Mouse (Mus musculus) brain, embryonic 14.5 days (tissue): ENCODE results near the gene Scpep1.
"Not testable (repeated sequence)": the region's sequence is repeated elsewhere in the genome, so short reads cannot be mapped to it uniquely, and the experiment has no call there.

Source experiments
- CTCF ChIP-seq: fragments of 200-500 bp; IDR thresholded peaks from 2 replicates; pipeline ENCODE4 v1.5.1; 2012; ENCODE audit warnings: inconsistent platforms, mild to moderate bottlenecking, moderate library complexity, borderline replicate concordance; ENCODE audit not compliant: insufficient read depth, insufficient read length; ENCODE audit errors: extremely low read depth
- POLR2A ChIP-seq: fragments of 200-500 bp; IDR thresholded peaks from 2 replicates; pipeline ENCODE4 v1.6.1; 2012; ENCODE audit warnings: mild to moderate bottlenecking, inconsistent platforms, borderline replicate concordance; ENCODE audit not compliant: poor library complexity, insufficient read depth, insufficient read length, severe bottlenecking; ENCODE audit errors: extremely low read depth

DNA sequence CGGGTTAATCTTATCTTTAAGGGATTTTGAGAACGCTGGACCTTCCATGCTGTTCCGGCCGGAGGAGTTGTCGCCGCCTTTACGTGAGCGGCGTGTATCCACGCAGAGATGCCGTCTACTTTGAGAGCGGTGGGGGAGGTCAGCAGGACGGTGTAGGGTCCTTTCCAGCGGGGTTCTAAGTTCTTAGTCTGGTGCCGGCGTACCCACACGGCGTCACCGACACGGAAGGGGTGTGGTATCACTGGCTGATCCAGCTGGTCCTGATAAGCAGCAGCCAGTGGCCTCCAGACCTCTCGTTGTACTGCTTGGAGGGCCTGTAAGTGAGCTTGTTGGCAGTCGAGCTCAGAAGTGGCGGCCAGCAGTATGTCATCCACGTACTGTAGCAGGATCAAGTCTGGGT, 62.5 kb downstream of the Scpep1 start:
- not testable (repeated sequence) for TF ChIP-seq CTCF, POLR2A
